Mouse (Mus musculus): ENCODE results near the gene Stk32b.

Gene Stk32b

GRCm38 (mm10) chr5:37659177-37659576 lies 57.8 kb downstream of the Stk32b start:
- no peak for DNase-seq

DNA sequence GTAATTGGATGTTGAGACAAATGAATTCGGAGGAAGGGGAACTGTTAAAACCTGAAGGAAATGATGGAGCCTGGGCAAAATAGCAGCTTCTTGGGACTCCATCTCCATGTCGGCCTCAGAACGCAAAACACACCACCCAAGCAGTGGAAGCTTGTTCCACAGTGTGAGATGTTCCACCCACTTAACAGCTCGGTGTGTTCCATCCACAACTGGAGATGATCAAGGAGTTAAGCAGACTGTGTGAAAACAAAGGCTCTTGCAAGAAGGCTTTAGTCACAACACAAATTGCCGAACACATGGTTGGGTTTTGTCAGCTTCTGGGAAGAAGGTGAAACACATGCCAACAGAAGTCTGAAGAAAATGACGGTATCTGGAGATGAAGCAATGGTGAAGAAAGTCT lies 59.2 kb downstream of the Stk32b start:
- DNase-seq: no peak

GRCm38 (mm10) chr5:37655208-37655607 lies 61.8 kb downstream of the Stk32b start:
- no peak for DNase-seq

- DNase-seq: peak; percentile 67 to 94
Measured at GRCm38 (mm10) chr5:37650681-37651211, 66.2 kb downstream of the Stk32b start.

GRCm38 (mm10) chr5:37650089-37650601 lies 66.8 kb downstream of the Stk32b start:
- no peak for DNase-seq

- peak in 1 of 2 experiments; percentile 26 for DNase-seq
Measured at GRCm38 (mm10) chr5:37644082-37644481, 72.9 kb downstream of the Stk32b start.

- DNase-seq: no peak
Measured at GRCm38 (mm10) chr5:37642486-37642885, 74.5 kb downstream of the Stk32b start.

DNA sequence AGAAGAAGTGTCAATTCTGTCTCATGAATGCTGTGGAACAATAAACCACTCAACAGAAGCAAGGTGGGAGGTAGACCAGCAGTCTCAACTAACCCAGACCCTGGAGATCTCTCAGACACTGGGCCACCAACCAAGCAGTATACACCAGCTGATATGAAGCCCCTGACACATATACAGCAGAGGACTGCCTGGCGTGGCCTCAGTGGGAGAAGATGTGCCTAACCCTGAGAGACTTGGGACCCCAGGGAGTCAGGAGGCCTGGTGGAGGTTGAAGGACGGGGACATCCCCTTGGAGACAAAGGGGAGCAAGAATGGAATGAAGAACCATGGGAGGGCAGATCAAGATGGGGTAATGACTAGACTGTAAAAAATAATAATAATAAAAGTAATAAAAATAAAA lies 82.2 kb downstream of the Stk32b start:
- no peak for DNase-seq

GRCm38 (mm10) chr5:37627437-37628163 lies 89.4 kb downstream of the Stk32b start:
- DNase-seq: no peak

- no peak for DNase-seq
Measured at GRCm38 (mm10) chr5:37611874-37612273, 105.1 kb downstream of the Stk32b start.

DNA sequence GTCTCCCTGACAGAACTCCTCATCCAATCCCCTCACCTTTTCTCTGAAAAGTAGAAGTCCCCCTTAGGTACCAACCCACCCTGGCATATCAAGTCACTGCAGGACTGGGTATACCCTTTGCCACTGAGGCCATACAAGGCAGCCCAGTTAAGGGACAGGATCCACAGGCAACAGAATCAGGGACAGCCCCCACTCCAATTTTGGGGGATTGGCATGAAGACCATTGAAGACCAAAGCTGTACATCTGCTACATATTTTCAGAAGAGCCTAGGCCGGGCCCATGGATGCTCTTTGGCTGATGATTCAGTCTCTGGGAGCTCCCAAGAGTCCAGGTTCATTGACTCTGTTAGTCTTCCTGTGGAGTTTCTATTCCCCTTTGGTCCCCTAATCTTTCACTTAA lies 117.4 kb downstream of the Stk32b start:
- no peak for DNase-seq

DNA sequence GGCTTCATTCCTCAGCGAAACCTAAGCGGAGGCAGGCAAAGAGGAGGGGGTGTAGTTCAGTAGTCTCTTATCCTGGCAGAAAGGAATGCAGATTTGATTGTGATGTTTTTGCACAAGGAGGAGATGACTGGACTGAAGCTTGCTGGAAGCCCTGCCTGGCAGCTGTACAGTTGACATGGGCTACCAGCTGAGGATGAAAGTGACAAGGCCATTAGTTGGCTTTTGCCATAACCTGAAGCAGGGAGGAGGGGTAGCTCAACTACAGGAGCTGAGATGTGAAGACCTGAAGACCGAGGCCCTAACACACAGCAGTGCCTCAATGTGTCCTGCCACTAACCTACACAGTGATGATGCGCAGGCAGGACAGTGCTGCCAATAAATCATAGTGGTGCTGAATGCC lies 118.7 kb downstream of the Stk32b start:
- no peak for DNase-seq

DNA sequence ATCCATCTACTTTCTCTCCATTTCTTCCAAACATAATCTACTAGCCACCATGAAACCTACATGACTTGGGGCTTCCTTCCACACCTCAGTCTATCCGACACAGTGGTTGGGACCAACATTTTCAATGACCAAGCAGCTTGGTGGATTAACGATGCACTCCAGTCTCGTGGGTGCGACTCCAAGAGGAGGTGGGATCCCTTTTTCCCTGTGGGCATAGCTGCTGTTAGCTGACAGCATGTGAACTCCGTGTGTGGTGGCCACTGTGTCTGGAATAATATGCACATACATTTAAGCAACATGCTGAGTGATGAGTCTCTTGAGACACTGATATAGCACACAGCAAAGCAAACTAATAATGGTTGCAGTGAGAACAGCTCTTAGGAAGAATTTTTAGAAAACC lies 124.6 kb downstream of the Stk32b start:
- DNase-seq: no peak

DNA sequence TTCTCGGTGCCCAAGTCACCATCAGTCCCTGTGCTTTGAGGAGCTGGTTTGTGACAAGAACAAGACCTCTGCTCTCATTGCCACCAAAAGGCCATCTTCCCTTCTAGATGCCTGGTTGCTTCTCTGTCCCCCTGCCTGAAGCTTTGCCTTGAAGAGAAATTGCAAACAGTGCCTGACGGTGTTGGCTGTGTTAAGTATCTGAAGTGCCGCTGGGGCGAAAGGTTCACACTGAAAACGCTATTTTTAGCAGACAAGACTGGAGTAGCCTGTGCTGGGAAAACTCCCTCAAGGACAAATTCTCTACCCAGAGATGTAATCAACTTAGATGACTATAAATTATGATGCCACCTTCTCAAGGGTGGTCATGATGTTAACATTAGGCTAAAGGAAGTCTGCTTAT lies 129.1 kb downstream of the Stk32b start:
- DNase-seq: no peak

DNA sequence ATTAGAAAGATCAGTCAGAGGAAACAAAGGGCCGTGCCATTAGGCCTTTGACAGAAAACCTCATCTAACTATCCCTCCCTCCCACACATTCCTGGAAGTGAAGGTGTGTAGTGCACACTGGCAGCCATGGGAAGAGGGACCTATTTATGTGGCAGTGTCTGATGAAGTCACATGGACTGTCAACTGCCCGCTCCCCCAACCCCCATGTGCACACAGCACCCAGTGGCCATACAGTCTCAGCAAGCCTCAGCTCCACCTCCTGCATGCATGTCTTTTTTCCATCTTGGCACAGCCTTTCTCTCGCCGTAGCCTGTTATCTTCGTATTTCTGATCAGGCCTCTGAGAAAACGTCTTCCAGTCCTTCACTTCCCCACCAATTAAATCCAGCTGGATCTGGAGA lies 130.9 kb downstream of the Stk32b start:
- no peak for DNase-seq

- DNase-seq: no peak
Measured at GRCm38 (mm10) chr5:37575427-37575826, 141.5 kb downstream of the Stk32b start.

- no peak for DNase-seq
Measured at GRCm38 (mm10) chr5:37557274-37557815, 159.6 kb downstream of the Stk32b start.

DNA sequence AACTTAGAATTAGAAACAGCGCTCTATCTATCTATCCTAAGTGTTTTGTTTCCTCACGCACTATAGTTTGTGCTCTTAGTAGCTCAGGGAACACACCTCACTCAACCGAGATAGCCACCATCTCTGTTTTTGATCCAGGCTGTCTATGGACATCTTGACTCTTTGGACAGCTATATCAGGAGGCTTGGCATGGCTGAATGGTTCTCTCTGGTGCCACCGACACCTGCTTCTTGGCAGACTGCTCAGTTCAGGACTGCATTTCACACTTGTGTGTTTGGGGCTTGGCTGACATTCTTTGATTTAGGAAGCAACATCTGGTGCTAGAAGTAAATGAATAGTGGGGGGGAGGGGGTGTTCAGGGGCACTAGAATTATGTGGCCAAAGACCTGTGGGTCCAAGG lies 162.7 kb downstream of the Stk32b start:
- DNase-seq: no peak

DNA sequence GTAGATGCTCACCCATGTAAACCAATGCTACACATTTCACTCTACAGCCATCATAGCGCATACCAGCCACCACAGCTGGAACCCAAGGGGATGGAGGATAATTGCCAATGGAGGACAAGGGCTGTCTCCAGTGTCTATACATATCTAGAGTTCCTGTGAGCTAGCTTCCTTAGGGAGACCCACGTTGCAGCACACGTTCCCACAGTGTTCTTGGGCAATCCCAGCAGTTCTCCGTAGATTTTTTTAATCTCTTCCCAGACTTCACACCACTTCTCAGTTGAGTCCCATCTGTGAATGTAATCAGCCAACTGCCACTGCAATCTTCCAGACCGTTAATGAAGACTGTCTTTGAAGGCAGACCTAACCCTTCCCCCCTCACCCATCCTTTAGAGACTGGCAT lies 165.3 kb downstream of the Stk32b start:
- no peak for DNase-seq

DNA sequence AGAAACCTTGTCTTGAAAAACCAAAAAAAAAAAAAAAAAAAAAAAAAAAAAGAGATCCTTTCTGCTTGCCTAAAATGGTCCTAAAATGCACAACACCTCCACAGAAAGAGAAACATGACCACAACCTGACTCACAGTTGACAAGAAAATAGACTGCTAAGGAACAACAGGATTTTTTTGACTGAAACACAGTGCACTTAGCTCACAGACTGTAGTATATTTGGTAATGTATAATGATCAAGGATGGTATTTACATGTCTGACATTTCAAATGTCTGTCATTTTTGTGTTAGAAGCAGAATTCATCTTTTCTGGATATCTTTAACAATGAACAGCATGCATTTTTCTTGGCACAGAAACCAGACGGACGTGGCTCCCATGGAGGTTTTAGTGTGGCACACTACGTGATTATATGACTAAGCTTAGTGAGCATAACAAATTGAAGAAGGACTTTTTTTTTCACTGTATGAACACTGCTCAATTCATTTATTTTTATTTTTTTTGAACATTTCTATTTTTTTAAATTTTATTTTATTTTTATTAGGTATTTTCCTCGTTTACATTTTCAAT lies 181.2 kb downstream of the Stk32b start:
- no peak for DNase-seq

DNA sequence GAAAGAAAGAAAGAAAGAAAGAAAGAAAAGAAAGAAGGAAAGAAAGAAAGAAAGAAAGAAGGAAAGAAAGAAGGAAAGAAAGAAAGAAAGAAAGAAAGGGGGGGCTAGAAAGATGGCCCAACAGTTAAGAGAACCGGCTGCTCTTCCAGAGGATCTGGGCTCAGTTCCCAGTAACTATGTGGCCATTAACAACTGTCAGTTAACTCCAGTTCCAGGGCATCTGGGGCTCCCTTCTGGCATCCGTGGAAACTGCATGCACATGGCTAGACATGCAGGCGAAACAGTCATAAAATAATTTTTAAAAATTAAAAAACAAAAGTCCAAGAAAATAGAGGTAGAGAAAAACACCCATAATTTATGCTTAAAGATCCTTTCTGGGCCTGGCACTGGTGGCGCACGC lies 181.7 kb downstream of the Stk32b start:
- no peak for DNase-seq

- DNase-seq: no peak
Measured at GRCm38 (mm10) chr5:37525363-37525762, 191.6 kb downstream of the Stk32b start.

GRCm38 (mm10) chr5:37520441-37520840 lies 196.5 kb downstream of the Stk32b start:
- peak in 1 of 2 experiments; percentile 61 for DNase-seq

DNA sequence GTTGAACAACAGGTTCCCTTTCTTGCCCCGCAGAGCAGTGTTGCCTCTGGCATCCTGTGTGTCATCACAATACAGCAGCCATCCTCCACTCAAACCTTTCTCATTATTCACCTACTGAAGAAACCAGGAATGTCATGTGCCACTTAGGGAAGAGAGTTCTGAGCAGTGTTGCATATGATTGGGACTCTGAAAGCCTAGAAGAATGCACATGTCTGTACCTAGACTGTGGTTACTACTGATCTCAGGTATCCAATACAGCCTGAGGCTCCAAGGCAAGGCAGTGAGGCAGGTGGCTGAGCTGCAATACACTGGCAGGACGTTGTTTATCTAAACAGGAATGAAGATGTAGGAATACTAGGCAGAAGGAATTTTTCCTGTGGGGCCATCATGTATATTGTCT lies 204.5 kb downstream of the Stk32b start:
- no peak for DNase-seq
